Mouse (Mus musculus) thymus, postnatal 25 days (tissue): Measurements from ENCODE around the gene Osbp2.

Source experiments
- DNase-seq: peaks from one replicate; pipeline ENCODE4 v3.0.0; 2022

The Osbp2 gene

DNA sequence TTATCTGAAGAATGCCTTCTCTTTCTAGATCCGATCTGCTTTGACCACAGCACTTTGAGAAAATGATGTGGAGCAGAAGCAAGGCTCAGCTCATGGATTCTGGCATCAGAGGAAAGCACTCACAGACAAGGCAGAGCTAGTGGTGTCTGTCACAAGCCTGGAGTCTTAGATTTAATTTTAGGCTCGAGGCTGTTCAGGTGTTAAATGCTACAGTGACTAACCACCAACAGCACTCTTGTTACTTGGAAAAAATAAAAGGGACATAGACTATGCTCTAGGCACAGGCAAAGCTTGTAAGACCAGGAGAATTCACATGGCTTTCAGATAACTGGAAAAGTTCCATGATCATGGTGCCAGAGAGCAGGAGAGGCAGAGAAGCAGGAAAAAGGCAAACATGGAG lies 40.3 kb downstream of the Osbp2 start:
- no peak for DNase-seq

DNA sequence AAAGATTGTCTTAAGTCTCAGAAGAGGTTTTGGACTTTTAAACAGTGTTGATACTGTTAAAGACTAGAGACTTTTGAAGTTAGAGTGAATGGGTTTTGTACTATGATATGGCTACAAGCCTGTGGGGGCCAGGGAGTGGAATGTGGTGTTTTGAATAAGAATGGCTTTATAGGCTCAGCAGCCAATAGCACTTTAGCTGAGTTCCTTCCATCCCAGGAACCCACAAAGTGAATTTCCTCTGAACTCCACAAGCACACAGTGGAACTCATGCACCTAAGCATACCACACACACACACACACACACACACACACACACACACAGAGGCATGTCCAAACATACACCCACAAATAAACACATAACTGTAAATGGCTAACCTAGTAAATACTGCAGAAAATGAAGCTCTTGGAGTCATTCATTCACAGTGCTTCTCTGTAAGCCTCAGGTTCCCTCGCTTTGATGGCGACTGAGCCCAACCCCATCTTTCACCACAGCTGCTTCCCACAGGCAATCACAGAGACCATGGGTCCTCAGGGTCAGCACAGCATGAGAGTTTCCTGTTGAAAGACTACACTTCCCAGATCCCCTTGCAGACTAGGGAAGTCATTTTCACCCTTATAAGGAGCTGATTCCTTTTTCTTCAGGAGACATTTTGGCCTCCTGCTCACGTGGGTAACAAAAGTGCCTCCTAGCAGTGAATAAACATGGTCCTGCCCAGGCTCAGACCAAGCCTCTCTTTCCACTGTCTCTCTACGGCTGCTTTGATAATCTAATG lies 45.5 kb downstream of the Osbp2 start:
- DNase-seq: no peak

DNA sequence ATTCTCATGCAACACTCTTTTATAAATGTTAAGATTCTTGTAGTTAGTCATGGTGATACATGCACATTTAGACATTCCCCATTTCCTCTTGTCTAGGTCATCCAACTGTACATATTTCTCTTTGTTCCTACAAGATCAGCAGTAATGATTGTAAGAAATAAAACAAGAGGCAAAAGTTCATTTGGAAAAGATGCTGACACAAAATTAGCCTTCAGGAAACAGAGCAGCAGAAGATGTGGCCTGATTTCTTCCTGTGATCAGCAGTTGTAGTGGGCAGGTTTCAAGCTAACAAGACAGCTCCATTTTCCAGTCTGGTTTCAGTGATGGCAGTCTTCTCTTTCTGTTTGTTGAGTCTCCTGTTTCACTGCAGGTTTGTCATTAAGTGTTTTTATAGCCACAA lies 47.8 kb downstream of the Osbp2 start:
- DNase-seq: no peak

DNA sequence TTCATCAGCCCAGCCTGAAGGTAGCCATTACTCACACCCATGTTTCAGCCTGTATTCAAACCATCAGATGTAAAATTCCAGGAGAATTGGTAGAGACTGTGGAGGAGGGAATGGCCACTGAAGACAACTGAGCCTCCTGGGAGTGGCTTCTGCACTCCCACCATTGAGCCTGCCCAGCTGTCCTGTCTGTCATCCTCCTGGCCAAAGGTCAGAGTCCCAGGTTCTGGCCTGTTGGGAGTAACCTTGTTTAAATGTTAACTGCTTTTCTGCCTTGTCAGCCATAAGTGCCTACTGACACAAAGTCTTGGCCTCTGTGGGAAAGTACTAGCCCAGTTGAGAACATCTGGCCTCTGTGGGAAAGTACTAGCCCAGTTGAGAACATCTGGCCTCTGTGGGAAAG lies 50.4 kb downstream of the Osbp2 start:
- DNase-seq: no peak

DNA sequence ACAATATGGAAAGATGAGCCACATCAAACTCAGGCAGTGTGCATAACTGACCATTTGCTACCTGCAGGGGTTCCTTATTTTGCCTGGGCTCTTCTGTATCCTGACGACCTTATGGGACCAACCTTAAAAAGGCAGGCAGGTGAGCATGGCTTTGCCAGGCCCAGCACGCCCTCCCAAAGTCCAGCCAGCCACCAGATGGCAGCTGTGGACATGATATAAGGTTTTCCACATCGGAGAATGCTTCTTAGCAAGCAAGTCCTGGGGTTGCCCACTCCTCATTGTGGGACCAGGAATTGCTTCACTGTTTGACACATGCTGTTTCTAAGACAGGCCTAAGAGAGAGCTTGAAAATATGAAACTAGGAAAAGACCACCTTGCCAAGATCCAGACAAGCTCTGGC lies 55.5 kb downstream of the Osbp2 start:
- DNase-seq: no peak

DNA sequence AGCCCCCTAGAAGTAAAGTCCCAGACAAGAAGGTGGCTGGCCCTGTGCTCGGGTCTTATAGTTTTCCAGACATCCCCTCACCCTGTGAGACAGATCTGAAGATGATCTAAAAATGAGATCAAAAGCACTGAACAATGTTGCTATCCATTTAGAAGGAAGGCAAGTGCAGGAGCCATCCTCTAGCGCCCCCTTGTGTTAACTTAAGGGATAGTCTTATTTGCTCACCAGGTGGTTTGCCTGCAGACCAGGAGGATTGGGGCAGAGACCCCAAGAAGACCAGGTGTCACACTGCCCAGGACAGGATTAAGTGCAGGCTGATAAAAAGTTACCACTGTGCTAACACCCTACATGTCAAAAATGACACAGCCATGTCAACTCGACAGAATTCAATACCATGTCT lies 58.3 kb downstream of the Osbp2 start:
- peak; percentile 19 for DNase-seq

DNA sequence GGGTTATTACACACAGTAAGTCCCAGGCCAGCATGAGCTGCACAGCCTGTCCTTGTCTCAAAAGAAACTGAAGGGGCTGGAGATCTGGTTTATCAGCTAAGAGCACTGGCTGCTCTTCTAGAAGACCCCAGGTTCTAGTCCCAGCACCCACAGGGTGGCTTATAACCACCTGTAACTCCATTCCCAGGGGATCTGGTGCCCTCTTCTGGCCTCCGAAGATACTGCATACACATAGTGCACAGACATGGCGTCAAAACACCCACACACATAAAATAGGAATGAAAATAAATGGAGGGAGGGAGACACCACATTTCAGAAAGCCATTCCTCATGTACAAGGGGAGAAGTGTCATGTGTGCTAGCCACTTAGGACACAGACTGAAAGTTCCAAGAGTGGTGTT lies 59.1 kb downstream of the Osbp2 start:
- DNase-seq: no peak

DNA sequence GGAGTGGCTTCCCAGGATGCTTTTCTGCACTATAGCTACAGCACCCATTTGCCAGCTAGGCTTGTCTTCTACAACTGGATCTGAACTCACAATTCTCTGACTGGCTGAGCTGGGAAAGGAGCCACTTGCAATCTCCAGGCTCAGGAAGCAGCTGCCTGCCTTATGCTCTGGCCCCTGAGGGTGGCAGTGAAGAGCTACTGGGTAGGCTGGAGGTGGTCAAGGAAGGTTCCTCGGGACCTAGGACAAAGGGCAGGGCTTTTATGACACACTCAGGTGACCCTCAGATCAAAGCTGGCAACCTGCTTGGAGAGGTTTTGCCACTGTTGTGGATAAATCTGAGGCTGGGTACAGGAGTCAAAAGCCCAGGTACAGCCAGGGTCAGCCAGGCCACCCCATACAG lies 61.6 kb downstream of the Osbp2 start:
- DNase-seq: no peak

DNA sequence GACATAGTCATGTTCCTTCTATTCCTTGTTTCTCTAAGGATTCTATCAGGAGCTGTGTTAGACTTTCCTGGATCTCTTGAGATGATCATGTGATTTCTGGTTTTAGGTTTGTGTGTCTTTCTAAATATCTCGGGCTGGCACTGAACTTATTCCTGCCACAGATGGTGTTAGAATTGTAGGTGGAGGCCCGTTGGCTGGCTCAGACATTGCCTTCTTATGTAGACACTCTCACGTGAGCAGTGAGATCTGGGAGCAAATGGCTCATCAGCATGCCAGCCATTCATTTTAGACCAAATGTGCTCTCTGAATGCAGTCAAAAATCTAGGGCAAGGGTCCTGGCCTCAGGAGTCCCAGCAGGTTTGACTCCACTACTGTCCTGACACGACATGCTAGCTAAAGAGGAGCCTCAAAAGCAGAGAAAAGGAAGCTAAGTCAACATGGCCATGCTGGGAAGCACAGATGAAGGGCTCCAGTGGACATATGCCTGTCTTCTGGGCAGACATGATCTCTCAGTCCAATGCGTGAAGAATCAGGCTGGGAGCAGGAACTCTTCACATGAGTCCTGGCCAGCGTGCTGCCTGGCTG lies 66.0 kb downstream of the Osbp2 start:
- no peak for DNase-seq

DNA sequence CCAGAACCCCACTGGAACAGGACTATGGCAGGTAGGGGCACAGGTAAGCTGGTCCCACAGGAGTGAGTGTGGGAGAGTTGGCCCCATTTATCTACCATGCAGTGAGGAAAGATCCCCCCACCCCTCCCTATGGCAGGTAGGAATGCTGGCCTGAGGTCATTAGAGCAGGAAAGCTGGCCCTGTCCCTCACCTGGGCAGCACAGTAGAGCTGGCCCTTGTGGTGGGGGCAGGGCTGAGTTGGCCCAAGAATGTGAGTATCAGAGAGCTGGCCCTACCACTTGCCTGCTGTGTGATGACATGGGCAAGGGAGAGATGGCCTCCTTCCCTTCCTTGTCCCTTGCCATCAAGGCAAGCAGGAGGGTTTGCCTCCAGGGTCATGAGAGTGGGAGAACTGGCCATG lies 73.0 kb downstream of the Osbp2 start:
- no peak for DNase-seq

DNA sequence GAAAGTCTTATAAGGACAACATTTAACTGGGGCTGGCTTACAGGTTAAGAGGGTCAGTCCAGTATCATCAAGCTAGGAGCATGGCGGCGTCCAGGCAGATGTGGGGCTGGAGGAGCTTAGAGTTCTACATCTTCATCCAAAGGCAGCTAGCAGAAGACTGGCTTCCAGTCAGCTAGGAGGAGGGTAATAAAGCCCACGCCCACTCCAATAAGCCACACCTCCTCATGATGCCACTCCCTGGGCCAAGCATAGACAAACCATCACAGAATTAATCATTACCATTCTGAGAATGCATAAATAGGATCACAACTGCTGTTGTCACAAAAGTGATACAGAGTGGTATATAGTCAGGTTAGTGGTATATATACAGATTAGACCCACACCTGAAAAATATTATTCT lies 73.8 kb downstream of the Osbp2 start:
- no peak for DNase-seq

DNA sequence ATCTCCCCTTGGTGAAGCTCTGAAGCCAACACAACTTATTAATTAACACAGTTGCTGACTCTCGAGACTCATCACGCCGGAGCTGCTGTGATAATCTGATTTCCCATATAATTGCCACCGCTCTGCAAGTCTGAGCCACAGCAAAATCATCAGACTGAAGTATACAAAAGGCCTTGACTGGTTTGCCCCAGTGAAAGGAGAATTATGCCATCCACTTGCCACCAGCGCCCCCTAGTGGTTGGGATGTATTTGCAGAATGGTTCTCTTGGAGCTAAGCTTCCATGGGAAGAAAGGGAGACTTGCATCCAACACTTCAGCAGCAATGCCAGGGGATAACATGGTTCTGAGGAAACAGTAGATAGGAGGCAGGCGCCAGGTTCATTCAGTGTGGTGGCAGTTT lies 77.1 kb downstream of the Osbp2 start:
- DNase-seq: peak; percentile 68

DNA sequence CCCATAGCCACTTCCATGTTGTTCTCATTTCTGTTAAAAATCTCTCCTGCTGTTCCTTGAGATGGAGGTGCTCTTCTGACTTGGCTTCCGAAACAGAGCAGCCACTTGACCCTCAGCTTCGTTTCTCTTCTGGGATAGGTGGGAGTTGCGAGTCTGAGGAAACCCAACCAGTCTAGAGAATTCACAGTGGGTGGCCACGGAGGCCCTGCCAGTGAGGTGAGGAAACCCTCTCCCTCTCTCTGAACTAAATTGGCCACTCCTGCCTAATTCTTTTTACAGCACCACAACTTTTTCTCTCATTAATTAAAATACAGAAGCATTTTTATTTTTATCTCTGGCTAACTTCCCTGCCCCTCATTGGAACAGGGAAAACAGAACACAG lies 88.4 kb downstream of the Osbp2 start:
- no peak for DNase-seq

DNA sequence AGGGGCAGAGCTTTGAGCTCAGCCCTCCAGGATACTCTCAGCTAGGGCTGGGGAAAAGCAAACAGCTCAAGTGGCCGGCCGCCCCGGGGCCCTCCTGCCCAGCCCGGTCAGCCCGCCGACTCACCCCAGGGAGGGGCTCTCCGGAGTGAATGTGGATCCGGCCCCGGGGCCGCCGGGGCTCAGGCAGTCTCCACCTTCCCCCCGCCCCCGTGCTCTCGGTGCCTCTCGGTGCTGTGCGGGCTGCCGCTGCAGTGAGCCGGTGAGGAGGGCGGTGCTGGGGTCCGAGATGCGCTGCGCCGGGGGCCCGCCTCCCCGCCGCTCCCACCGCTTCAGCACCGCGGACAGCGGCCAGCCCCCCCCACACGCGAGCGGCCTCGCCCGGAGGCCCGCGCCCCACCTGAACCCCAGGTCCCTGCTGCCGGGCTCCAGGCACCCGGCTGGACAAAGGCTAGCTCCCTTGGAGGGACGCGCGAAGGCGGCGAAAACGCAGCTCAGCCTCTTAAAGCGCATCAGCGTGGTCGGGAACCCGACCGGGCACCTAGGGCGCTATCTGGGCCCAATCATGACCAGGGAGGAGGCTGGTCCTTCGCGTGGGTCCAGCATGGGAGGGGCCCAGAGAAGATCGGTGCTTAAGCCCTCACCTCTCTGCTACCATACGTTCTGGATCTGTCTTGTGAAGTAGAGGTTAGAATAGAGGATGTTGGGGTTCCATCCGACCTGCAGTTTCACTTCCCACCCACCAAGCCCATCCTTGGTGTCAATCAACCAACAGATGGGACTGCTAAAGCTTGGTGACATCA lies 89.0 kb downstream of the Osbp2 start:
- peak; percentile 14 for DNase-seq

DNA sequence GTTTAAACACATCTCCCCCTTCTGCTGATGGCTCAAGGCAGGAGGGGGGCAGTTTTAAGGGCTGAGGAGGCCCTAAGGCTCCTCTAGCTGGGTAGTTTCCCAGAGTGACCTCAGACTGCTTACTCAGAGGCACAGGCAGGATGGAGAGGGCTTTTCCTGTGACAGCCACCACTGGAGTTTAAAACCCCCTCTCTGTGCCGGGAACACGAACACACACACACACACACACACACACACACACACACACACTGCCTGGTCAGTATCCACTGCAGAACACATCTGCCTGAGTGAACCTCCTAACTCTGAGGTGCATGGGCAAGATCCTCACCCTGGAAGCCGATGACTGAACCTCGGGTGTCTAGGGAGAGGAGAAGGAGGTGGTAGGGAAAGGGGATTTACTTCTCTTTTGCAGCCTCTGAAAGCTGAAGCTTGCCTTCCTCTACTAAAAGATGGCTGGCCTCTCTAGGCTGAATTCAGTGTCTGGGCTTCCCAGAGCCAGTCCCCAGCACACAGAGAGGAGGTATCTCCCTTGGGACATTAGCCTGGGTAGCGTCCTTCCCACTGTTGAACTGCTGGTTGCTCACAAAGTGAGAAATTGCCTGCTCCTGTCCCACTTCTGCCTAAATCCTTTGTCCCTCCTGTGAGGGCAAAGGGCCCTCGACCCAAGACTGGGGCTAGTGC lies 89.8 kb downstream of the Osbp2 start:
- no peak for DNase-seq

DNA sequence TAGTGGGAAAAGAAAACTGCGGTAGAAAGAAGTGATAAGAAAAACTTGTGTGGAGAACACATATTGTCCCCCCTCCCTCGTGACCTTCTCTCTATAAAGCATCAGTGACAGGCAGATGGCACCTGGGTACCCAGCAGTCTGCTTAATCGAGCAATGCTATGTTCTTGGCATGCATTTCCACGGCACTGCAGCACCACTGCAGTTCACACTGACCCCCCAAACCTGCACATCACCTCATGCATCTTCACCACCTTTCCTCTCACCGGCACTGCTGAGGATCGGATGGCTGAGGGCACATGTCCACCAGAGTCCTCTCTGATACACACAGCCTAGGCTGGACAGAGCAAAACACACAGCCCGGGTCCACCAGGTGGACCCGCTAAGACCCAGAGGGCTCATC lies 90.6 kb downstream of the Osbp2 start:
- DNase-seq: no peak

DNA sequence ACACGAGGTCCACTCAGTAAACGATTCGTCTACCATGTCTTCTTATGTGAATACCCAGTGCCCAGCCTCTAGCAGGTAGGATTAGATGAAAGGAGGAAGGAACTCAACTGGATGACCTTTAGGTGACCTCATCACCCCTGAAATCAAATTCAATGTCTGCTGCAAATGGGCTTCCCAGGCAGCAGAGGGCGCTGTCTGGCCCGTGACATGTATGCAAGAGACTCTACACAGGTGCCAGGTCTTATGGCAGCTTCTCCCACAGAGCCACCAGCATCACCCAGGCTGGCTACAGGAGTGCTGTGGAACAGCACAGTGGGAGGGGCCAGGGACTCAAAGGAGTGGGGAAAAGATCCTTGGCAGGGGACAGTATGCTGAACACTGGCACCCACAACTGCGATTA lies 92.4 kb downstream of the Osbp2 start:
- DNase-seq: no peak

DNA sequence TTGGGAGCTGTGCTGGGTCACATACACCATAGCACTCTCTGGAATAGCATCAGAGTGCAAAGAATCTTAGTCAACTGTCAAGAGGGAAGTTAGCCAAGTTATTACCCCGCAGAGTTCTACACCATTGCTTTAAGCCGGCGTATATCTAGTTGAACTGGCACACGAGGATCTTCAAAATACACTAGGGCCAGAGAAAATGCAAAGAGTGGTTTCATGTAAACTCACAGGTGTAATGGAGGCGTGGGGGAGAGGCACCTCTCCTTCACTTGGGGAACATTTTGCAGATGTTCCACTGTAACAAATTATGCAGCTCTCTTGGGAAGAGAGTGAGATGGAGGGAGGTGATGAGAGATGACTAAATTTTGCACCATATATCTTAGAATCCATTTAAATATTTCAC lies 95.9 kb downstream of the Osbp2 start:
- DNase-seq: no peak

DNA sequence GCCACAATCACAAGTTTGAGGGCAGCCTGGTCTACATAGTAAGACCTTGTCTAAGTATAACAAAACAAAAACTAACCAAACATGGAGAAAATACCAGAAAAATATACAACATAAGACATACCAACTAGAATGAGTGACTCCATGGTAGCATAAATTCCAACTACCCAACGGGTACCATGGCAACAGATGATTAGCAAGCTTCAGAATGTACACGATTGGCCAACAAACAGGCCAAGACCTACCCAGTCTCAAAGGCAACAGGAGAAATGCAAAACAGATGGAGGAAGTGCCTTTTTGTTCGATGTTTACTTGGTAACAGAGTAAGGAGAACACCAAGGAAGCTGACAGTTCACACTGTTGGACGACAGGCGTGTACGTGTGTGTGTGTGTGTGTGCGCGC lies 96.7 kb downstream of the Osbp2 start:
- no peak for DNase-seq

DNA sequence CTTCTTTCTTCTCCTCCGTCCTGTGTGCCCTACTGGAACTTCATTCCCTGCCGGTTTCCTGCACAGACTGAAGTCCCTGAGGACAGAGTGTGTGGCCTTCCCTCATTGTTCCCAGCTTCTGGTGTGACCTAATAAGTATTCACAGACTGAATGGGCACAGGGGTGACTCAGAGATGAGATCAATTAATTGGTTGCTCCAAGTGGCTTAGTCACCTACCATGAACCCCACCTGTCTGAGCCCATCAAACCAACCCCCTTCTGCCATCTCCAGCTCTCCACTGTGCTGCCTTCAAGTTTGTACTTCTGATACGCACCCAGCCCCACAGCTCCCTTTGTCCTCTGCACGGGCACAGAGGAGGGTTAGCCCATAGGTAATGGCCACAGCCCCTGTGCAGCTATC lies 99.4 kb downstream of the Osbp2 start:
- no peak for DNase-seq

DNA sequence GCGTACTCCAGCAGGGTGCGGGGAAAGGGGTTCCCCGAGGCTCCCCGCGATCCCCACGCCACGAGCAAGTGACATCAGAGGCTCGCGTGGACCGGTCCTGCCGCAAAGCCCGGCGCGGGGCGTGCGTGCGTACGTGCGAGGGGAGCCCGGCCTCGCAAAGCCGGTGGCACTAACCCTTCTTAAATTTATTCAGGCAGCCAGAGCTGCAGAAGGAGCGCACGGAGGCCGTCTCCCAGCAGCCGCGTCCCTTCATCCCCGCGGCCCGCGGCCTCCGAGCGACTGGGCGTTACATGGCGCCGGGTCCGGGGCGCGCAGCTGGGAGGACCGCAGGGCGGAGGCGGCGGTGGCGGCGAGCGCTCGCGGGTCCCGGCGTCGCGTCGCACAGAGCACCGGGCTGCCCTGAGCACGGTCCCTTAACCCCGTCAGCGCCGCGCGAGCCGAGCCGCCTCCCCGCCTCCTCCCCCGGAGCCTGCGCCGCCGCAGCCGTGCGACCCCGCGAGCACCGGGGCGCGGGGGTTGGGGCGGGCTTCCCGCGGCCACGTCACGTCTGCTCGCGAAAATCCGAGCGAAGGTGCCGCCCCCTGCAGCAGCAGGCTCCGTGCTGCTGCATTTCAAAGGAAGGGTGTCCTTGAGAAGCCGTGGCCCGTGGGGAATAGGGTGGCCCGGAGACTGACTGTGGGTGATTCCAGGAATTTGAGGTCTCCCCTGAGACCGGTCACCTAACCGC lies 101.8 kb downstream of the Osbp2 start:
- no peak for DNase-seq

DNA sequence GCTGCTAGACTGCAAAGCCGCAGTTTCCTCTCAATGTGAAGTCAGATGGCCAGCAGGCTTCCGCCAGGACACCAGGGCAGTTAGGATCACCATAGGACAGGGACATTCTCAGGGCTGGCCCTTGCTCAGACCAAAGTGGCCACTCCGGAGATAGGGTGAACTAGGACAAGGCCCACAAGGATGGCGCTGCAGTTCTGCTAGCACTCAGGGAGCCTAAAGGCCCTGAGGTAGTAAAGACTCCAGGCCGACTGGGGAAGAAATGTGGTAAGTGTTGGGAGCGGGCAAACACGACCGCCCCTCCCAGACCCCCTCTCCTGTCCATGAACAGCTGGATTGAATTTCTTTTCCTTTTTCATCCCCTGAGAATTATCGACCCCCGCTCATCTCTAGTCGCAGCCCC lies 102.4 kb downstream of the Osbp2 start:
- DNase-seq: no peak

DNA sequence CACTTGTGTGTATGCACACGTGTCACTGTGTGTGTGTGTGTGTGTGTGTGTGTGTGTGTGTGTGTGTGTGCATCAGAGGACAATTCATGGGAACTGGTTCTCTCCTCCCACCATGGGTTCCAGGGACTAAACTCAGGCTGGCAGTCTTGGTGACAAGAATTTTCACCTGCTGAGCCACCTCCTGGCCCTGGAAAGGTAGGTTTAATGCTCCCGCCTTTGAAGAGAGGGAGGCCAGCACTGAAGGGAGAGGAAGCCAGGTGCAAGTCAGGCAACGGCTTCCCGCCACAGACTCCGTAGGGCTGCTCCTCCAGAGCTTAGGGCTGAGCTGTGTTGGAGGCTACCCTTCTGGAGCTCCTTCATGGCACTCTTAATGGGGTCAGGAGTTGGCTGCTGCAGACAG lies 104.3 kb downstream of the Osbp2 start:
- no peak for DNase-seq
